Comparison of ENCODE assay signal across 12 mouse cellular contexts in the genomic region with DNA sequence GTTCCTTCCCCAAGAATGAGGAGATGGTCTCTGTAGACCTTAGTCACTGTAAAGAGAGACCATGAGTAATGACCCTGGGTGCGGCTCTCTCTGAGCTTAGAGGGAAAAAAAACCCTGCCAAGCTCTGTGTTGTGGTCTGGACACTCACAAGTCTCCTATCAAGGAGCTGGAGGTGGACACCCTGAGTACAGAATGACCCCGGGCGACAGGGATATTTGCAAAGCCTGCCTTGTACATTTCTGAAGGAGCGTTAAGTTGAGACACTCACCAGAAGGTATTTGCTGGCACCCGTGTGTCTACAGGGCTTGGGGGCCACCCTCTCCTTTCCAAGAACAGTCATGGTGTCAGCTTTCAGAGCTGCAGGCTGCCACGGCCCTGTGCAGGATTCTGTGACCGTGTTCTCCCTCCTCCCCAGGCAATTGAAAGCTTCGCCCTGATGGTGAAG. TPM values are rescaled to one million over a fixed set of nuclear protein-coding genes. Genes with fewer than 3 reads are reported as not detected.
DNase-seq lines count a peak whose midpoint lies in the region; ATAC-seq lines count a peak whose summit lies in the region.
"Had no signal": no experiment of that assay in that cellular context is flagged by ENCODE, and none has a peak within 500 bp of the region (broad histone marks: within the 10 kb centered on the region; RNA-seq: fewer than 3 reads in every experiment).

No protein-coding gene starts in this region.

- peaks cover 12% of the 10 kb centered on the region for H3K4me1 ChIP-seq in hindbrain, embryonic 10.5 days (replicated peaks)
- no peaks in the 10 kb centered on the region for H3K4me1 ChIP-seq in hindbrain, embryonic 14.5 days (replicated peaks; ENCODE audit: control insufficient read depth, insufficient read depth, low read length)

- 0 out of 2 replicates have a peak overlapping the region, but pooled peaks have one; percentile 41 for H3K27ac ChIP-seq in hindbrain, embryonic 10.5 days
- H3K27ac ChIP-seq in hindbrain, embryonic 14.5 days, result no peak overlapping the region

- H3K9ac ChIP-seq in hindbrain, embryonic 14.5 days, result no peak overlapping the region

- intact Hi-C loops in heart, postnatal 14 days (cut with DNase I), result no loop called here

- WGBS in hindbrain, embryonic 10.5 days, result 64% methylated on average over 8 of the region's 8 CpGs
- 82% methylated on average over 8 of the region's 8 CpGs for WGBS in hindbrain, embryonic 14.5 days

- no peak overlapping the region for H3K4me3 ChIP-seq in hindbrain, embryonic 10.5 days
- H3K4me3 ChIP-seq in hindbrain, embryonic 14.5 days (replicated peaks; ENCODE audit: low read length), result no peak overlapping the region

- no peak for ATAC-seq in hindbrain, embryonic 14.5 days (ENCODE audit: low FRiP score)

- no peaks in the 10 kb centered on the region for H3K27me3 ChIP-seq in hindbrain, embryonic 10.5 days (ENCODE audit: insufficient read depth, poor library complexity, severe bottlenecking)
- no peaks in the 10 kb centered on the region for H3K27me3 ChIP-seq in hindbrain, embryonic 14.5 days (ENCODE audit: control insufficient read depth, insufficient read depth, low read length)

- no peaks in the 10 kb centered on the region for H3K9me3 ChIP-seq in hindbrain, embryonic 10.5 days
- H3K9me3 ChIP-seq in hindbrain, embryonic 14.5 days (ENCODE audit: control insufficient read depth, low read length), result no peaks in the 10 kb centered on the region

- no peak for DNase-seq in hindbrain, embryonic 10.5 days (ENCODE audit: low spot score)
- DNase-seq in hindbrain, embryonic 14.5 days (ENCODE audit: low spot score), result no peak
- DNase-seq in fibroblast of lung, adult 2 months (ENCODE audit: low read depth), result peak; percentile 49
- peak; percentile 23 to 24 for DNase-seq in heart, postnatal 14 days
- peak; percentile 22 to 69 for DNase-seq in lung, postnatal 4 days
- DNase-seq in right cerebral cortex, adult 18-20 months, result no peak
- no peak for DNase-seq in layer of hippocampus, adult 9-11 months
- no peak for DNase-seq in retina, postnatal 1 day
- DNase-seq: B cell, adult 2 months; cerebellum, adult 18-20 months had no signal

- H3K4me2 ChIP-seq in hindbrain, embryonic 14.5 days (replicated peaks), result no peak overlapping the region
- H3K4me2 ChIP-seq: midbrain, embryonic 11.5 days had no signal

- peaks cover 89% of the 10 kb centered on the region for H3K36me3 ChIP-seq in hindbrain, embryonic 10.5 days
- H3K36me3 ChIP-seq in hindbrain, embryonic 14.5 days (replicated peaks; ENCODE audit: control insufficient read depth, insufficient read depth), result peaks cover 93% of the 10 kb centered on the region

RNA-seq across cellular contexts. Expression of a gene that starts 29.0 kb away (rescaled TPM):
- 0.10 and 0.34 TPM in 2 replicates for polyA plus RNA-seq in hindbrain, embryonic 10.5 days (2016; fragmentation: Nextera tagmentation; extraction: Ambion mirVana)
- 0.10 TPM in 1 of 2 replicates, not detected in the other for polyA plus RNA-seq in hindbrain, embryonic 14.5 days (2014; fragmentation: Nextera tagmentation; extraction: Ambion mirVana)
- under 1 TPM; 0.15 to 0.19 TPM for total RNA-seq in heart, postnatal 14 days (2021)

RNA-seq across cellular contexts. Expression of a gene that starts 40.3 kb away (rescaled TPM):
- 1.2 TPM in 2 replicates for polyA plus RNA-seq in hindbrain, embryonic 10.5 days (2016; fragmentation: Nextera tagmentation; extraction: Ambion mirVana)
- 0.08 and 0.26 TPM in 2 replicates for polyA plus RNA-seq in hindbrain, embryonic 14.5 days (2014; fragmentation: Nextera tagmentation; extraction: Ambion mirVana)
- under 1 TPM; 0.67 to 0.71 TPM for total RNA-seq in heart, postnatal 14 days (2021)
- total RNA-seq: layer of hippocampus, postnatal 10 days had no signal

Comparison
In these comparisons a context has a peak if more than half of its experiments do, and no peak if none do; other contexts are left out.
1. DNase-seq: peak in fibroblast of lung, adult 2 months (single experiment), heart, postnatal 14 days (2 of 2) and lung, postnatal 4 days (2 of 2); none in hindbrain, embryonic 10.5 days (single experiment), hindbrain, embryonic 14.5 days (single experiment), right cerebral cortex, adult 18-20 months (single experiment), layer of hippocampus, adult 9-11 months (single experiment) and retina, postnatal 1 day (single experiment).